Mouse (Mus musculus) limb, embryonic 10.5 days (tissue): Measurements from ENCODE around the gene Olfr952. TPM values are rescaled to one million over a fixed set of nuclear protein-coding genes. Genes with fewer than 3 reads are reported as not detected.

ENCODE experiments used
- DNase-seq: peaks from one replicate; pipeline ENCODE4 v3.0.0-alpha.2; 2017; ENCODE audit warnings: low spot score
- H3K27ac ChIP-seq: fragments of 300-500 bp; sonication (generic); 2 replicates; pipeline ENCODE4 v1.5.1; 2016; ENCODE audit warnings: mild to moderate bottlenecking
- H3K27me3 ChIP-seq: fragments of 300-500 bp; sonication (generic); 2 replicates; pipeline ENCODE4 v1.6.1; 2016; ENCODE audit warnings: low read depth, mild to moderate bottlenecking; ENCODE audit not compliant: poor library complexity, severe bottlenecking
- H3K36me3 ChIP-seq: fragments of 300-500 bp; sonication (generic); 2 replicates; pipeline ENCODE4 v1.6.1; 2016; ENCODE audit warnings: mild to moderate bottlenecking, moderate library complexity
- H3K4me1 ChIP-seq: fragments of 300-500 bp; sonication (generic); 2 replicates; pipeline ENCODE4 v1.6.1; 2016
- H3K4me3 ChIP-seq: fragments of 300-500 bp; sonication (generic); 2 replicates; pipeline ENCODE4 v1.5.1; 2016; ENCODE audit warnings: mild to moderate bottlenecking, moderate library complexity
- H3K9me3 ChIP-seq: fragments of 300-500 bp; sonication (generic); replicated peaks from 2 replicates; pipeline ENCODE4 v1.6.1; 2016; ENCODE audit warnings: mild to moderate bottlenecking
- WGBS: fragments of 180-500 bp; shearing (Covaris S2); methylation state at CpG from one replicate; pipeline ENCODE4 v1.1.7; 2016; 5-methylcytosine and 5-hydroxymethylcytosine counted together
- polyA plus RNA-seq: library from polyadenylated mRNA; unstranded; fragments of >200 nt; fragmentation: Nextera tagmentation; extraction: Ambion mirVana; gene quantifications from 2 replicates; pipeline ENCODE4 v1.2.1, GENCODE M21; 2016

Olfr952 gene
- polyA plus RNA-seq: not detected in 2 replicates

DNA sequence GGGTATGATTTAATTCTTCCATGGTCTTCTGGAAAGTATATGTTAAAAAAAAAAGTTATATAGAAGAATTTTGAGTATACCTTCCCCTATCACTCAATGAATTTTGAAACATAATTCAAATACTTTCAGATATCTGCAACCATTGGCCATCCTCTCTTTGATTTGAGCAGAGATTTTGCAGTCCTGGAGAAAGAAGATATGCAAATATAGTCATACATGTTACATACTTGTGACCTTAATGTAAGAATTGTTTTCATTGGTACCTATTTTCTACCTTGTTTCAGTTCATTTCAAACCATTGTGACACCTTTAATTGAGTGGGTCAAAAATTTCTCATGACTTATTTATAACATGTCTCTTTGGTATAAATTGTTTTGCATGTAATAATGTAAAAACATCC is at the start of gene Olfr952:
Gene Olfr952 (minus strand): TSS at position 101 of the 400 bp plus-strand sequence.
- Histone ChIP-seq H3K27me3 (no peaks in the 10 kb centered on the region), H3K36me3 (no peaks in the 10 kb centered on the region), H3K4me1 (no peaks in the 10 kb centered on the region), H3K9me3 (no peaks in the 10 kb centered on the region), H3K27ac (no peak within 1 kb of the TSS), H3K4me3 (no peak within 1 kb of the TSS)
- no peak for DNase-seq

DNA sequence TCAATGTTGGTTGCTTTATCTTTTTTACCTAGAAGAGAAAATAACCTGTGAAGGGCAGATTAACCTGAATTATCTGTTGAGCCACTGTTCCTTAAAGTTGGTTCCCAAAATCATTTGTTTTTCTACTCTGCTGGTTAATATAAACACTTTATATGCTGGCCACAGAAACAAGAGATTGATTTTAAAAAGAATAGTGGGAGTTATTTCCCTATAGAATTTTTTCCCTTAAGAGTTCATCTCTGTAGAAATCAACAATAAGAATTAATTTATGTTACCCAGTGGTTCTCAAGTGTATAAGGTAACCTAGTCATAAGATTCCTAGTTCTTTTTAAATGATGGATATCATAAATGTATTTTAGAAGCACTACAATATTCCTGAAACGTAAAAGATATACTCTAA is 44.9 kb upstream of the Olfr952 start, which contains the start of gene Olfr955:
Gene Olfr955 (minus strand): TSS at position 101 of the 400 bp plus-strand sequence.
- Histone ChIP-seq H3K36me3 (no peaks in the 10 kb centered on the region), H3K27ac (no peak within 1 kb of the TSS), H3K27me3 (no peaks in the 10 kb centered on the region), H3K4me1 (no peaks in the 10 kb centered on the region), H3K4me3 (no peak within 1 kb of the TSS), H3K9me3 (no peaks in the 10 kb centered on the region)
- WGBS: 63% methylated on average over 1 of the region's 1 CpGs
- DNase-seq: no peak

DNA sequence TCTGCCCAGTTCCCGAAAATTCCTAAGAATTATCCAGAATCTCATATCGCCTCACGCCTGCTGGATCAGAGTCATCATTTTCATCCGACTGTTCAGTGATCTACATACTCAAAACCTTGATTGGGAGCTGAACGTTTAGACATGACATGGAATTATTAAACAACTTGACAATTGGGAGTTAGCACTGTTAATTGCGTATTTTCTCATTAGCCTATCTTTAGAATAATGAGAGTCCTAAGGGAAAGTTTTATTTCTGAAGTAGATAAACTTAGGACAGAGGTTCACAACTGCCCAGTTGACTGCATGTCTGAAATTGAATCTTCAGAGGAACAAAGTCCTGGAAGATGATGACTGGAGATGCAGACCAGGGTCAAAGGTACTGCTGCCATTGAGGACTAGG is 29.5 kb upstream of the Olfr952 start, which contains the start of gene Olfr954:
Gene Olfr954 (plus strand): TSS at position 301 of the 400 bp plus-strand sequence.
- no peak for DNase-seq
- Histone ChIP-seq H3K9me3 (no peaks in the 10 kb centered on the region), H3K36me3 (no peaks in the 10 kb centered on the region), H3K27me3 (no peaks in the 10 kb centered on the region), H3K27ac (no peak within 1 kb of the TSS), H3K4me3 (no peak within 1 kb of the TSS), H3K4me1 (no peaks in the 10 kb centered on the region)
- 84% methylated on average over 6 of the region's 6 CpGs for WGBS

DNA sequence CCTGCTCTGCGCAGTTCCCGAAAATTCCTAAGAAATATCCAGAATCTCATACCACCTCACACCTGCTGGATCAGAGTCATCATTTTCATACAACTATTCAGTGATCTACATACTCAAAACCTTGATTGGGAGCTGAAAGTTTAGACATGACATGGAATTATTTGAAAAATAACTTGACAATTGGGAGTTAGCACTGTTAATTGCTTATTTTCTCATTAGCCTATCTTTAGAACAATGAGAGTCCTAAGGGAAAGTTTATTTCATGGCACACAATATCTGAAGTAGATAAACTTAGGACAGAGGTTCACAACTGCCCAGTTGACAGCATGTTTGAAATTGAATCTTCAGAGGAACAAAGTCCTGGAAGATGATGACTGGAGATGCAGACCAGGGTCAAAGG is 39.8 kb downstream of the Olfr952 start, which contains the start of gene Olfr951:
Gene Olfr951 (plus strand): TSS at position 301 of the 400 bp plus-strand sequence.
- H3K27me3 ChIP-seq: no peaks in the 10 kb centered on the region
- no peaks in the 10 kb centered on the region for H3K9me3 ChIP-seq
- no peaks in the 10 kb centered on the region for H3K36me3 ChIP-seq
- WGBS: 87% methylated on average over 2 of the region's 2 CpGs
- no peak for DNase-seq
- no peak within 1 kb of the TSS for H3K4me3 ChIP-seq
- H3K27ac ChIP-seq: no peak within 1 kb of the TSS
- H3K4me1 ChIP-seq: no peaks in the 10 kb centered on the region

Other genes with a start within 250 kb of the Olfr952 start
- gene Olfr944, start 225.2 kb downstream of the Olfr952 start, polyA plus RNA-seq: not detected in 2 replicates
- gene Olfr1537, start 177.2 kb downstream of the Olfr952 start, polyA plus RNA-seq: not detected in 2 replicates
- gene Olfr945, start 150.3 kb downstream of the Olfr952 start, polyA plus RNA-seq: not detected in 2 replicates
- not detected in 2 replicates for gene Olfr948, start 101.1 kb downstream of the Olfr952 start, polyA plus RNA-seq
- gene Olfr951, start 39.7 kb downstream of the Olfr952 start, polyA plus RNA-seq: not detected in 2 replicates
- gene Olfr954, start 29.6 kb upstream of the Olfr952 start, polyA plus RNA-seq: not detected in 2 replicates
- not detected in 2 replicates for gene Olfr955, start 44.8 kb upstream of the Olfr952 start, polyA plus RNA-seq
- gene Olfr44, start 66.8 kb upstream of the Olfr952 start, polyA plus RNA-seq: not detected in 2 replicates
- not detected in 2 replicates for gene Olfr957, start 88.7 kb upstream of the Olfr952 start, polyA plus RNA-seq
- gene Olfr958, start 126.9 kb upstream of the Olfr952 start, polyA plus RNA-seq: not detected in 2 replicates
- not detected in 2 replicates for gene Olfr959, start 148.4 kb upstream of the Olfr952 start, polyA plus RNA-seq
- 2.8 and 6.9 TPM in 2 replicates for gene AW551984, start 177.3 kb upstream of the Olfr952 start, polyA plus RNA-seq
- gene Olfr148, start 183.5 kb upstream of the Olfr952 start, polyA plus RNA-seq: not detected in 2 replicates
- gene Olfr960, start 194.2 kb upstream of the Olfr952 start, polyA plus RNA-seq: not detected in 2 replicates
- gene Olfr961, start 217.9 kb upstream of the Olfr952 start, polyA plus RNA-seq: not detected in 2 replicates
- gene Olfr963, start 240.1 kb upstream of the Olfr952 start, polyA plus RNA-seq: not detected in 2 replicates